Mouse (Mus musculus) adrenal gland, adult (tissue): Measurements from ENCODE around the gene Gja6.

ENCODE experiments used
- DNase-seq, 2 experiments: peaks; one replicate each; pipeline ENCODE4 v3.0.0; 2022 to 2023; ENCODE audit warnings: low spot score in 1 of 2; ENCODE audit not compliant: inconsistent age in 2 of 2

Gene Gja6

DNA sequence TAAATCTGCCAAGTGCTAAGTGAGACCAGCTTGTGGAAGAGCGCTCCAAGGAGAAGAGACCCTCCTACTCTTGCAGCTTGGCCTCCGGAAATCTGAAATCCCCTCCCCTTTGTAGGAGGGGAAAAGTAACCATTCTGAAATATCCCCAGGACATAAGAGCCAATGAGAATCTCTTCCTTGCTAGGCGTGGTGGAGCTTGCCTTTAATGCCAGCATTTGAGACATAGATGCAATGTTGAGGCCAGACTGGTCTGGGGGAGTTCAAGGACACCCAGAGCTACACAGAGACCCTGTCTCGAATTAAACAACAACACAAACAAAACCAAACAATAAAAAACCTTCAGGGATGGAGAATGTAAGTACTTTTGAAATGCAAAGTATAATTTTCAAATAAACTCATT, at the start of gene Gja6:
Gene Gja6, minus strand, starts transcription at position 101 of the 400 bp plus-strand sequence.
- DNase-seq: no peak

DNA sequence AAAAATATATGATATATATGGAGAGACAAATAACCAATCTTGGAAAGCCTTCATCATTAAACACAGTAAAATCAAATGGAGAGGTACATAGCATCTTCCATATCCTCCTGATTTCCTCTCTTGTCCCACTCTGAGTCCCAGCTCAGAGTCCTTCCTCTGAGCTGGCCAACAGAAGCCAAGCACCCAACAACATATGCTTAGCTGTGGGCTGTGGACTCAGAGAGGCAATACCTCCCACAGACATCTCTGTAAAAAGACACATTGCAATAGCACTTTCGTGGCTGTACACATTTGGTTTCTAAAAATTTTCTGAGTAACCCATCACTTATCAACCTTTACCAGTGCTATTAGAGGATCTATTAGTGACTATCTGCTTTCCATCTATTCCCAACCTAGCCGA, 42.7 kb upstream of the Gja6 start:
- no peak for DNase-seq

DNA sequence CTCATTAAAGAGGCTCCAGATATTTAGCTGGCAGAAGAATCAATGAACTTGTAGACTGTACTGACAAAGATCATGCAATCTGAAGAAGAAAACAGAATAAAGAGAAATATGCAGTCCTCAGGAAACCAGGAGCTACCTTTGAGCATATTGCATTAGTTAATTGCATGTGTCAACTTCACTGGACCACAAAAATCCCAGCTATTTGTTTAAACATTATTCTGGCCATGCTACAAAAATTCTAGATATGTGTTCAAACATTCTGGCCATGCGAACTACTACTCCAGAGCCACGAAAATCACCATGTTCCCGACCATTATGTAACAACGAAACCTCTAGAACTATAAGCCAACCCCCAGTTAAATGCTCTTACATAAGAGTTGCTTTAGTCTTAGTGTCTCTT, 37.9 kb upstream of the Gja6 start:
- DNase-seq: no peak

DNA sequence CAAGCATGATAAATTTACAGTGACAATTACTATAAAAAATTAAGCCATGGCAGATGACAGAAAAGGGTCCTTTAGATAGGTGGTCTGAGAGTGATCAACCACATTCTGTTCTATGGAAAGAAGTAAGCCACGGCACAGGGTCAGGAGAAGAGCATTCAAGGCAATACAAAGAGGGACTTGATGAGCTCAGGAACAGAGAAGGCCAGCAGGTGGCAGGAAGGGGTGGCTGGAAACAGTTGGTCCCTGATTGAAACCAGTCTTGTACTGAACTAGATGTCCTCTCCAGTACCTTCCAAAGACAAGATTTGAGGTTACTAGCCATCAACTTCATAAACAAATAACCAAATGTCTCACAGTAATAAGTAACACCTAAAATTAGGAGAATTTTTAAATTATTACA, 28.7 kb upstream of the Gja6 start:
- DNase-seq: peak; percentile 40 to 75

DNA sequence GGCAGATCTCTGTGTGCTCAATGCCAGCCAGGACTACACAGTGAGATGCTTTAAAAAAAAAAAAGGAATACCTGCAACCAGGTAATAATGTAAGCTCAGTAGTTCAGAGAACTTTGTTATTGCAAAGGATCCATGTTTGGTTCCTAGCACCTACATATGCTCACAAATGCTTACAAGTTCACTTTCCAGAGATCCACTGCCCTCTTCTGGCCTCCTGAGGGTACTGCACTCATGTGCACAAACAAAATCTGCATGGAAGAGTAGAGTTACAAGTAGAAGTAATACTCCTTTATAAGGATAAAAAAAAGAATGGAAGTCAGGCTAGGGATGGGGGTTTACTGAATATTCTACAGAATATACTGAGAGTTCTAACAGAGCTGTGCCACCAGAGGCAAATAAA, 23.8 kb upstream of the Gja6 start:
- peak in 1 of 2 experiments; percentile 23 for DNase-seq

DNA sequence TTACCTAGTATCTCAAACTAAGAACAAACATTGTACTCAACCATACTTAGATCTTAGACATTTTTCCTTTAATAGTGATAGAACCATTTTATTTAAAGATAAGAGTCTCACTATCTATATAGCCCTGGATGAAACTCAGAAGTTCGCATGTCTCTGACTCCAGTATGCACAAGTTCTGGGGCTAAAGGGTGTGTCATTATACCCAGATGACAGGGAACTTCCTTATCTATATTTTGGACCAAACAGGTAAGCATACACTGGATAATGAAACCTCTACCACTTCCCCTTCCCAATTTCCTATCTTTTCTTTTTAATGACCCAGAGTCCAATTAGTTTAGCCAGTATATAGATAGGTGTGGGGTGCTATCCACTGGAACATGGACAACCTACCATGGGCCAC, 22.0 kb upstream of the Gja6 start:
- no peak for DNase-seq

DNA sequence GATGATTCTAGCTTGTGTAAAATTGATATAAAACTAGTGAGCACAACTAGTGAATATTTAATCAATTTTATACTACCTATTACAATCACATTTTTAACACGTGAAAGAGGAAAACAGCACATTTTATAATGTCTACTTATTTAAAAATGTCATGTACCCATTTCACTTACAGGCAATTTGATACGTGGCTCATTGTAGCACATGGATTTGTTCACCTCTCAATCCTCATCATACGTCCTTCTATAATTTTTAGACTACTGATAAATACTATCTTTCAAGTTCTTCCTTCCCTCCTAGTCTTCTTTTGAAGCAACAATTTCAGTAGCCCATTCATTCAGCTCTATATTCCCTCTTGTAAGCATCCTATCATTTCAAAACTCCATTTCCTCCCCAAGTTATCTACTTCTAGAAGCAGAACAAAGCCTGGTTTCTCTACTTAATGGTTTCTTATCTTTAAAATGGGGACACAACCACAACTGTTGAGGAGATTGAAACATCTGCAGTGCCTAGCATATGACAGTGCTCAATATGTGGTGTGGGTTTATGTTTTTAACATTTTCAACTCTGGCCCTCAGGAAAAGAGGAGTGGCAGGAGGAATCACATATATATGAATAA, 12.3 kb upstream of the Gja6 start:
- DNase-seq: peak in 1 of 2 experiments; percentile 11

DNA sequence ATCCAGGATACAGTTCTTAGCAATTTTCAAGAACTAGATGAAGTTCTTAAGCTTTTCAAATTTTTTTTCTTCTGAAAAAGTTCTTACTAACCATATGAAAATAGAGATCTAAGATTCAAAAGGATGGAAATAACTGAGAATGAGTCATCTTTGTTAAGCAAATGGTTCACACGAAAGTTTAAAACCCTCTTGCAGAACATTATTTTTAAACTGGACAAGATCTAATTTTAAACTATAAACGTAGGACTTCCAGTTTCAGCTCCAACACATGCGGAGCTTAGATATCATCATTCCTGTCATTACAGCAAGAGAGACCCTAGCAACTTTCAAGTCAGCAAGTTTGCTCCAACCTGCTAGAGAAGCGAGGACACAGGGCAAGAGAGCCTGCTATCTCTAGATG, 375 bp downstream of the Gja6 start:
- DNase-seq: no peak

DNA sequence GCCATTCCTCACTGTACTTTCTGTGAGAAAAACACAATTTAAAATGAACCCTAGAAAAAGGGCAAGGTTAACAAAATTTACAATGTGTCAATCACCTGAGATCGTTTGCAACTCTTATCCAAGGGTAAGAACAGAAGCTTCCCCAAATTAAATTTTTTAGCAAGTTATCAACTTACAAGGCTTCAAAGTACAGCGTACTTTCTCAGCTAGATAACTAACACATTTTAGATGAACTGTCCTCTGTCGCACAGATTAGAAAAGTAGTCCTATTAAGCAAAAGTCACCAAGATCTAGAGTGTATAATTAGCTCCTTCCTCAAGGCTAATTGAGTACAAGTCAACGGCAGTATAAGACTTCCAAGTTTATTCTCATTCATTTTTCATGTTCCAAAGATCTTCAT, 939 bp downstream of the Gja6 start:
- DNase-seq: no peak

DNA sequence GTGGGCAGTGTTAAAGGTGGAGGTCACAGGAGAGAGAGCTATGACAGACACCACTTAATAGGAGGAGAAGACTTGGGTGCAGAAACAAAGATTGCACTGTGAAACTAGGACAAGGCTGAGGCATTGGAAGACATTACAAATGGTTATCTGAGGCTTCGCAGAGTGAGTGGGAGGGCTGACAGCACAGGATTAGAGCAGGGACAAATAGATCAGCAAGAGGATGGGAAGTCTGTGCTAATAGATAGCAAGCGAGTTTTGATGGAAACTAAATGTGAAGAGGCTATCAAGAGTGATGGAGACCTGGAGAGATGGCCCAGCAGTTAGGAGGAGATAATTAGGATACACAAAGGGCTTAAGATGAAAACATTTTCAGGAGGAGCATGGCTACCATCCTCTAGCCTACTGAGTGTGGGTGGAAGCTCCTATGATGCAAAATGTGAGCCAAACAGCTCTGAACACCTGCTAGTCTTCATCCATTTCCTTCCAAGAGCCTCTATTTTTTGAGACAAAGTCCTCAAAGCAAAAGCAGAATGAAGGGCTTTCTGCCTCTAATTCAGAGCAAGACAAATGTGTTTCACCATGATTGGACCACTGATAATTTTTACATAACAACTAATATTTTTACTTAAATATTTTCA, 1.7 kb downstream of the Gja6 start:
- peak in 1 of 2 experiments; percentile 46 for DNase-seq

DNA sequence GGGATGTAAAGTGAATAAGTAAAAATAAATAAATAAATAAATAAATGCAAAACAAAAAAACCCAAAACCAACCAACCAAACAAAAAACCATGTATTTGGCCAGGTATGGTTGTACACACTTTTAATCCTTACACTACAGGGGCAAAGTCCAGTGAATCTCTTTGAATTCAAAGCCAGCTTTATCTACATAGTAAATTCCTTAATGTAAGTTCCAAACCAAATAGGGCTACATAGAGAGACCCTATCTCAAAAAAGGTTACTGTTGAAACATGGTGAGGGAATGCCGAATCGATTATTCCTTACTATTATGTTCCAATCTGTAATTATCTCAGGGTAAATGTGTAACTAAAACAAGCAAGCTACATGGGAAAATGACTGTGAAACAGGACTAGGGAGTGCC, 5.7 kb downstream of the Gja6 start:
- DNase-seq: no peak

DNA sequence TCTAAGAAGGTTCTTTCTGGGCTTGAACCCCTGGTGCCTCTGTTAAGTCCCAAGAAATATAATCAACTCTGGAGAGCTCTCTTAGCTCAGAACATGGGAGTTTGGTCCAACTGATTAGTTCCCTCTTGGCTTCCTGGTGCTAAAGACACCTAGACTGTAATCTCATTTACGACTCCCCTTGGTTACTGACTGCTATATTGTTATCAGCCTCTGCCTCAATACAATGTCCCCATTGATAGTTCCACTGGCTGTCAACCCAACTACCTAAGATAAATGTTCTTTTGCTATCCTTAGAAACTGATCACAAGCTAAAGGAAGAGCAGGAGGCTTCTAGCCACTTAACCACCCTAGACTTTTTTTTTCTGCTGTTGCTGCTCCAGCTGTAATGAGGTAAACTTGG, 14.8 kb downstream of the Gja6 start:
- no peak for DNase-seq

DNA sequence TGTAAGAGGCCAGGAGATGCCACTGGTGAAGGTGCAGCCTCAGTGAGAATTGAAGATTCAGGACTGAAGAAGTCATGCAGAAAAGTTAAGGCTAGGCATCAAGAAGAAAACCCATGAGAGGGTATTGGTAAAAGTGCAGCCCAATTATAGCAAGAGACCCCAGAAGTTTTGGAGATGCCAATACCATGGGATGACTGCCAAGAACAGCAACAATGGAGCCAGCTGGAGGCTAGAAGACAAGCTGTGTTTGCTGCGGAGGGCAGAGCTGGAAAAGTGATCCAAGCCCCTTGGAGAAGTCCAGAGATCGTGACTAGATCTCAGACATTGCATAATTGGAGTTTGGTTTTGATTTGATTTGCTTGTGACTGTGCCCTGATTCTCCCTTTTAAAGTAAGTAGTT, 20.6 kb downstream of the Gja6 start:
- DNase-seq: no peak

DNA sequence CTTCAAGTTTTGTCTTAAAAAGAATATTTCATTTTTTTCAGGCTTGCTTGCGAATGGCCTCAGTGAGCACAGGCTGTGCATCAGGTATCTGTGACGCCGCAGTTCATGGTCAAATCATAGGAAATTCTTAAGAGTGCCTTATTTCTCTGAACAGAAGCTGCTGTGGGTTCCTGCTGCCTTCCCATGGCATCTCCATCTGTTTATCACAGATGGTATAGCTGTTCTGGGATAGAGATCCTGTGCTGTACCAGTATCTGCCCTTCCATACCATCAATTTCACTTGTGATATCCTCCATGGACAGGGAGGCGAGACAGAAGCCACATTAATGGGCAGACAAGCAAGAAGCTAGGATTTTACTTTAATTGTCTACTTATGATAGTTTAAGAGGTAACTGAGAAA, 40.3 kb downstream of the Gja6 start:
- DNase-seq: no peak

DNA sequence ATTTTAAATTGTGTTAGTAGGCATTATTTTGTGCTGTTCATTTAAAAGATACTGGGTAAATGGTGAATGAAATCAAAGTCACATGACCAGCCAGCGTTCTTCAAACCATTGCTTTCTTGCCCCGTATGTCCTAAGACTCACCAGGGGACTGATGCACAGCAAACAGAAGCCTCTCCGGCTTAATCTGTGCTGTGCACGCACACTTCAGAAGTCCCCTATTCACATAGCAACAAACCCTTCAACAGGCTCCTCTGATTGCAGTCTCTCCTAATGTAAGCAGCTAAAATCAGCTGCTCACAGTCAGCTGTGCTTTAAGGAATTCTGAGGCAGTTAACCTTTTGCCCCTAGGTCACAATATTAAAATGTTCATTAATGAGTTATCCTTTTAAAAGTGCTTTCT, 41.8 kb downstream of the Gja6 start:
- no peak for DNase-seq

DNA sequence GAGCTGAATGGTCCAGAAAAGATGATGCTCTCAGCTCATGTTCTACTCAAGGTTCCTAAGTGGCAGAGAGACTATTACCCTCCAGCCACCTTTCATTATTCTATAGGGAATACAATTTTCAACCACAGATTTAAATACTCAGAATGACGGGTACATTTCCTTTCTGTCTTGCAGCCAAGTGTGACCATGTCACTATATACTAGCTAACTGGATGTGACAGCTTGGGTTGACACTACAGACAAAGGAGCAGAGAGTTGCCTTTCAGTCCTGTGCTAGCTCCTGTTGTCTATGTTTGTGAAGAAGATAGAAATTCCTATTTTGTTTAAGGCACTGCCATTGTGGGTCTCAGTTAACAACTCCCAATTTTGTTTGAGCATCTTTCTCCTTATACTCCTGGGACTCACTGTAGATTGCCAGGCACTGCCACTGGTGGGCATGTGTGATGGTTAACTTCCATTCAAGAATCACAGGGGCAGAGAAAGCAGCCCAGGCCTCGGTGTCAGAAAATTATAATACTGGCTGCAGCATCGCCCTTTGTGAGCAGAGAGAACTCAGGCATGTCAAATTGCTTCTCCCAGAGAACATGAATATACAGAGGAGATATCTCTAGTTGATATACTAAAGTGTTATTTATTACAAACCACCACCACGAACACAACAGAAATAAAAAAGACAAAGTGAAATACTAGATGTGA, 43.0 kb downstream of the Gja6 start:
- DNase-seq: no peak
